Mouse (Mus musculus) midbrain, embryonic 12.5 days (tissue): Measurements from ENCODE around the gene Epha1. TPM values are rescaled to one million over a fixed set of nuclear protein-coding genes. Genes with fewer than 3 reads are reported as not detected.

Source experiments
- ATAC-seq: fragments of 200-750 bp; cut with Nextera tagmentation; 2 replicates; pipeline ENCODE4 v1.8.0; 2017; ENCODE audit warnings: low read depth, moderate TSS enrichment, moderate library complexity; ENCODE audit not compliant: low FRiP score
- H3K27ac ChIP-seq: fragments of 300-500 bp; sonication (generic); replicated peaks from 2 replicates; pipeline ENCODE4 v1.5.1; 2016; ENCODE audit warnings: mild to moderate bottlenecking
- H3K27me3 ChIP-seq: fragments of 300-500 bp; sonication (generic); 2 replicates; pipeline ENCODE4 v1.6.1; 2016; ENCODE audit warnings: mild to moderate bottlenecking
- H3K36me3 ChIP-seq: fragments of 300-500 bp; sonication (generic); 2 replicates; pipeline ENCODE4 v1.6.1; 2016
- H3K4me1 ChIP-seq: fragments of 300-500 bp; sonication (generic); 2 replicates; pipeline ENCODE4 v1.6.1; 2016
- H3K4me2 ChIP-seq: fragments of 300-500 bp; sonication (generic); replicated peaks from 2 replicates; pipeline ENCODE4 v1.6.1; 2016; ENCODE audit warnings: mild to moderate bottlenecking, moderate library complexity
- H3K4me3 ChIP-seq: fragments of 300-500 bp; sonication (generic); 2 replicates; pipeline ENCODE4 v1.5.1; 2016; ENCODE audit warnings: mild to moderate bottlenecking
- H3K9ac ChIP-seq: fragments of 300-500 bp; sonication (generic); replicated peaks from 2 replicates; pipeline ENCODE4 v1.6.1; 2016; ENCODE audit warnings: mild to moderate bottlenecking, moderate library complexity
- H3K9me3 ChIP-seq: fragments of 300-500 bp; sonication (generic); 2 replicates; pipeline ENCODE4 v1.6.1; 2016; ENCODE audit warnings: mild to moderate bottlenecking
- whole genome bisulfite sequencing: fragments of 180-500 bp; shearing (Covaris S2); methylation state at CpG from one replicate; pipeline ENCODE4 v1.1.7; 2016; 5-methylcytosine and 5-hydroxymethylcytosine counted together
- polyA plus RNA-seq: library from polyadenylated mRNA; unstranded; fragments of >200 nt; fragmentation: Nextera tagmentation; extraction: Ambion mirVana; gene quantifications from 2 replicates; pipeline ENCODE4 v1.2.1, GENCODE M21; 2016

Epha1 gene
- 0.81 and 1.3 TPM in 2 replicates for polyA plus RNA-seq

DNA sequence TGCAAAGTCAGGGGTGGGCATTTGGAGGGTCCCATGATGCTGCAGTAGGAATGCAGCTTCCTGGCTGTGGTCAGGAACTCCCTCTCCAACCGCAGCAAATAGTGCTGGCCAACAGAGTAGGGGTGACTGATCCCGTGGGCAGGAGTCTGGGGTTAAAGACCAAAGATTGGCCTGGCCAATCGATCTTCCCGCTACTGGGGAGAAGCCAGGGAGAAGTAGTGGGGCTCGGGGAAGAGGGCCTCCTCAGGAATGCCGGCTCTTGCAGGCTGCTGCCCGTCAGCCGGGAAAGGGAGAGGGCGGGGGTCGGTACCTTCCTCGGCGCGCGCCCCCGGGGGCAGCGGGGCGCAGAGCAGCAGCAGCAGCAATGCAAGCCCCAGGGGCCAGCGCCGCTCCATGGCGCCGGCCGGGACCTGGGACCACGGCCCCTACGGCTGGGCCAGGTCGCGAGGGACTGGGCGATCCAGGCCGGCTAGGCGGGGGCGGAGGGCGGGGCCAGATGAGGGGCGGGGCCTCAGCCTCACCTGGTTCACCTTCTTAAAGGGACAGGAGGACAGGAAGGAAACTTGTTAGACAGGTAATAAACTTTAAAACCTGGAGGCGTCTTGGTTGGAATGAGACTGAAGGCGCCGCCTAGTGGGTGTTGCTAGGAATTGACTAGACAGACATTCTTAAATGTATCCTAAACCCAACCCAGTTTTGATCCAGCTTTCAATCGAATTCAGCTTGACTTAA, at the start of gene Epha1:
TSS of gene Epha1 (minus strand) at position 453 of the 732 bp plus-strand sequence.
- Histone ChIP-seq H3K4me3 (peak within 1 kb of the TSS; percentile 52), H3K27me3 (peaks cover 53% of the 10 kb centered on the region), H3K36me3 (no peaks in the 10 kb centered on the region), H3K27ac (no peak within 1 kb of the TSS), H3K9me3 (no peaks in the 10 kb centered on the region), H3K4me2 (peak within 1 kb of the TSS; percentile 96), H3K9ac (peak within 1 kb of the TSS; percentile 56), H3K4me1 (peaks cover 21% of the 10 kb centered on the region)
- under 1% methylated on average over 36 of the region's 36 CpGs for WGBS
- peak; percentile 73 for ATAC-seq

DNA sequence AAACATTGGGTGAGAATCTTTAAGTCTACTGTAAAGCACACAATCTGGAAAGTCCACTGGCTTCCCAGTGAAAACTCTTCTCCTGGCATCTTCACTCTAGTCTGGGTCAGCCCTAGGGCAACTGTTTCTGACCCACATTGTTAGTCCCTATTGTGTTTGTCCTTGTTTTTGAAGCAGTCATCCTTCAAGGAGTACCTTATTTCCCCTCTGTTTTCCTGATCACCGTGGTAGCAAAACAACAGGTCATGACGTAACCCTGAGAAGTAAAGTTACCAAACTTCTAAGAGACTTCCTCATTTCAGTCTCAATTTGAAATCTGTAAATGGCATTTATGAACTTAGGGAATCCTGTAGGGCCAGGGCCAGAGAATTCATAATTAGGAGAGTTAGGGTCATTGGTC, 48.4 kb upstream of the Epha1 start:
- Histone ChIP-seq H3K9me3 (no peaks in the 10 kb centered on the region), H3K4me3 (no peak overlapping the region), H3K27ac (no peak overlapping the region), H3K9ac (no peak overlapping the region), H3K27me3 (no peaks in the 10 kb centered on the region), H3K4me2 (no peak overlapping the region), H3K4me1 (no peaks in the 10 kb centered on the region), H3K36me3 (no peaks in the 10 kb centered on the region)
- no peak for ATAC-seq
- 78% methylated on average over 2 of the region's 2 CpGs for WGBS

DNA sequence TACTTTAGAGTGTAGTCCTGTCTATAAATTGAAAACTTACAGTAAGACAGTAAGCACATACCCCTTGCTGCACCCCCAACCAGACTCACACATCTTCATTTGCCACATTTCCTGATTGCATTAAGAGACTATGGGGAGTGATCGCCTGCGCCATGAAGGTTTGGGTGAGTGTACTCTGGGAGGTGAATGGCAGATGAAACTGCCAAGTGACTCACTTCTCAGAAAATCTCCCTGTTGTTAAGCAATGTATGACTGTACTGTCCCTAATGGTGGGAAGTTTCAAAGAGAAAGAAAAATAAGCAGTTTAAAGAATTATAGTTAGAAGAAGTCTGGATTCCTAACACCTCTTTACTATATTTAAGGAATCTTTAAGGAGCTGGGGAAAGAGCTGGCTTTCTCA, 46.4 kb upstream of the Epha1 start:
- no peaks in the 10 kb centered on the region for H3K36me3 ChIP-seq
- H3K4me2 ChIP-seq = no peak overlapping the region
- H3K27me3 ChIP-seq = no peaks in the 10 kb centered on the region
- WGBS = 90% methylated on average over 2 of the region's 2 CpGs
- H3K4me1 ChIP-seq = no peaks in the 10 kb centered on the region
- no peak for ATAC-seq
- no peaks in the 10 kb centered on the region for H3K9me3 ChIP-seq
- H3K9ac ChIP-seq = no peak overlapping the region
- no peak overlapping the region for H3K27ac ChIP-seq
- H3K4me3 ChIP-seq = no peak overlapping the region

DNA sequence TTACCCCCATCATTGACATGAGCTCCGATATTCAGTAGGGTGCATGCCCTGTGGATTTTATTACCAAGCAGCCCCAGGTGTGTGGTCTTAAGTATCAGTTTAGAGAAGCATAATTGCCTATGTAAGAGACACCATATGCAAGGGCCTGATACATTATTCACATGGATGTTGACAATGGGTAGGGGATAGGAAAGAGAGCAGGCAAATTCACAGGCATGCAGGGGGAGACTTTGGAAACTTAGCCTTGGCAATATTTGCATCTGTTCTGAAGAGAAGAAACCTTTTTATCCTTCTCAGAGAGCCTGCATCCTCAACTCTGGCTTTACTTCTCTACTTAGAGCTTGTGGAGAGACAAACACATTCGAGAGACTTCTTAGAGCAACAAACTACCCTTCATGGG, 32.1 kb upstream of the Epha1 start, which contains the start of gene Tas2r135:
TSS of gene Tas2r135 (plus strand) at position 301 of the 400 bp plus-strand sequence.
- H3K4me3 ChIP-seq = no peak within 1 kb of the TSS
- 86% methylated on average over 2 of the region's 2 CpGs for WGBS
- no peaks in the 10 kb centered on the region for H3K36me3 ChIP-seq
- no peak within 1 kb of the TSS for H3K9ac ChIP-seq
- ATAC-seq = no peak
- H3K9me3 ChIP-seq = no peaks in the 10 kb centered on the region
- H3K4me1 ChIP-seq = no peaks in the 10 kb centered on the region
- H3K27me3 ChIP-seq = no peaks in the 10 kb centered on the region
- no peak within 1 kb of the TSS for H3K27ac ChIP-seq
- no peak within 1 kb of the TSS for H3K4me2 ChIP-seq

DNA sequence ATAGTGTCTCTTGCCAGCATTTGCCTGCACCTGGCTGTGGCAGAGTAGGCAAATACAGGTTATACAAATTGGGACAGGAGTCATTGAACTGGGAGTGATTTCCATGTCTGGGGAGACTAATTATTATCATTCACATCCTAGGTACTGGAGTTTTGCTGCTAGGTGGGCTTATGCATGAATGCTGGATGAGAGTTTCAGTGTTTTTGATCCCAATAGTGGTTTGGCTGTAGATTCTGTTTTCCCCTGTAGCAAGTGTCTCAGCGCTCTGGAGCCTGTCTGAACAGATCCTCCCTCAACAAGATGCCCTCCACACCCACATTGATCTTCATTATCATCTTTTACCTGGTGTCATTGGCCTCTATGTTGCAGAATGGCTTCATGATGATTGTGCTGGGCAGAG, 26.9 kb upstream of the Epha1 start, which contains the start of gene Tas2r143:
TSS of gene Tas2r143 (plus strand) at position 301 of the 400 bp plus-strand sequence.
- 79% methylated on average over 1 of the region's 1 CpGs for WGBS
- no peaks in the 10 kb centered on the region for H3K9me3 ChIP-seq
- H3K9ac ChIP-seq = no peak within 1 kb of the TSS
- H3K27ac ChIP-seq = no peak within 1 kb of the TSS
- H3K36me3 ChIP-seq = no peaks in the 10 kb centered on the region
- H3K4me2 ChIP-seq = no peak within 1 kb of the TSS
- no peak for ATAC-seq
- no peak within 1 kb of the TSS for H3K4me3 ChIP-seq
- H3K4me1 ChIP-seq = no peaks in the 10 kb centered on the region
- H3K27me3 ChIP-seq = no peaks in the 10 kb centered on the region

DNA sequence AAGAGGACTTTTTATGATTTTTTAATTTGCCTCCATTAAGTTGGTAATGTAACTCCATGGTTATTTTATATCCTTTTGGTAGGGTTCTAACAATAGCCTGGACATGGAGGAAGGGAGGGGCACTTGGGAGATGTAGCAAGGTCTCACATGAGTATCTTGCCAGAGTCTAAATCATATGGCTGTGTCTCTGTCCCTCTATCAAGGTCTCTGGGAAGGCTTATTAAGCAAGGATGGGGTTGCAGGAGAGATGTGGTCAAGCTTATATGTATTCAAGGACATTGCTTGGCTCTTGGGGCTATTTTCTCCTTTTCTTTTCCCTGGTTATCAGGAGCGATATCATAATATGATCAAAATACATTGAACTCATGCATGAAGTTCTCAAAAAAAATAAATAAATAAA, 25.9 kb upstream of the Epha1 start:
- ATAC-seq = no peak
- Histone ChIP-seq H3K36me3 (no peaks in the 10 kb centered on the region), H3K4me2 (no peak overlapping the region), H3K9me3 (no peaks in the 10 kb centered on the region), H3K9ac (no peak overlapping the region), H3K27me3 (no peaks in the 10 kb centered on the region), H3K4me1 (no peaks in the 10 kb centered on the region), H3K4me3 (no peak overlapping the region), H3K27ac (no peak overlapping the region)
- WGBS = 95% methylated on average over 1 of the region's 1 CpGs

DNA sequence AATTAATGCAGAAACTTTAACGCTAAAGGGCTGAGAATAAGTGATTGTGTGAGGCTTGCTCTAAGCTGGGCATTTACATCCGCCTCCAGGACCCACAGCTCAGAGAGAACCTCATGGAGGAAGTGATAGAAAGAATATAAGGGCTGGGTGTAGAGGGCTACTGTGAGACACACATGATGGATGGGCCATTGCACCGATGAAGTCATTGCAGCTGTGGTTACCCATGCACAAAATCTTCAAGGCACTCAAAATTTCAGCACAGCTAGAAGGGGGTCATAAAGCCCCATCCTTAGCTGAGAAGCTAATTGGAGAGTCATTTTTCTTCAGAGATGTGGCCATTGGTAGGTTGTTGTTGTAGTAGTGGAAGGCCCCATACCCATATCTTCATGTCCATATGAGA, 25.2 kb upstream of the Epha1 start:
- H3K27ac ChIP-seq = no peak overlapping the region
- no peaks in the 10 kb centered on the region for H3K36me3 ChIP-seq
- H3K4me3 ChIP-seq = no peak overlapping the region
- WGBS = 89% methylated on average over 3 of the region's 3 CpGs
- no peaks in the 10 kb centered on the region for H3K27me3 ChIP-seq
- H3K9ac ChIP-seq = no peak overlapping the region
- H3K9me3 ChIP-seq = no peaks in the 10 kb centered on the region
- no peaks in the 10 kb centered on the region for H3K4me1 ChIP-seq
- no peak overlapping the region for H3K4me2 ChIP-seq
- ATAC-seq = no peak

DNA sequence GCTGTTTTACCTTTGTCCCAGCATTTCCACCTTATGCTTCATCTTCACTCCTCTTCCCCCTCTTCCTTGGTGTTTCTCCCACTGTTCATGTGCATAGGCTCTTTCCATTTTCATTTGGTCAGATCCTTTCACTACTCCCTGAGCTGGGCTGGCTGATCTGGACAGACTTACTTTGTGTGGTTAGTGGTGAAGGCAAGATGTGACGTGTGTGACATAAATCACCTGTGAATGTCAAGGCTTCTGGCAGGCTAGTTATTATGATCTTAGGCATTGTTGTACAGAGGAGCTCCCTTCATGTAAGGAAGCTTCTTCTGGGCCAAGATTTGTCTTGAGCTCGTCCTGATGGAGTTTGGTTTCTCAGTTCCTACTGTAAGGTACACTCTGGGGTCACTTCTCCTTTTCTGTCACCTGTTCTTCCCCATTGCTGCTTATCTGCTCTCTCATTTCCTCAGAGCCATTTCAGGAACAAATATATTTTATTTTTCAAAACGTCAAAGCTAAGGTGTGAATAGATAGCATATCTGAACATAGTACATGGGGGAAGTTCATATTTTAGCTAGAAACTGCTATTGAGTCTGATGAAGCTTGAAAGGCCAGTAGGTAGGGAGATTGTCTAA, 24.1 kb upstream of the Epha1 start:
- Histone ChIP-seq H3K27ac (no peak overlapping the region), H3K36me3 (no peaks in the 10 kb centered on the region), H3K4me3 (no peak overlapping the region), H3K9ac (no peak overlapping the region), H3K9me3 (no peaks in the 10 kb centered on the region), H3K27me3 (no peaks in the 10 kb centered on the region), H3K4me2 (no peak overlapping the region), H3K4me1 (no peaks in the 10 kb centered on the region)
- 67% methylated on average over 3 of the region's 3 CpGs for WGBS
- ATAC-seq = no peak

DNA sequence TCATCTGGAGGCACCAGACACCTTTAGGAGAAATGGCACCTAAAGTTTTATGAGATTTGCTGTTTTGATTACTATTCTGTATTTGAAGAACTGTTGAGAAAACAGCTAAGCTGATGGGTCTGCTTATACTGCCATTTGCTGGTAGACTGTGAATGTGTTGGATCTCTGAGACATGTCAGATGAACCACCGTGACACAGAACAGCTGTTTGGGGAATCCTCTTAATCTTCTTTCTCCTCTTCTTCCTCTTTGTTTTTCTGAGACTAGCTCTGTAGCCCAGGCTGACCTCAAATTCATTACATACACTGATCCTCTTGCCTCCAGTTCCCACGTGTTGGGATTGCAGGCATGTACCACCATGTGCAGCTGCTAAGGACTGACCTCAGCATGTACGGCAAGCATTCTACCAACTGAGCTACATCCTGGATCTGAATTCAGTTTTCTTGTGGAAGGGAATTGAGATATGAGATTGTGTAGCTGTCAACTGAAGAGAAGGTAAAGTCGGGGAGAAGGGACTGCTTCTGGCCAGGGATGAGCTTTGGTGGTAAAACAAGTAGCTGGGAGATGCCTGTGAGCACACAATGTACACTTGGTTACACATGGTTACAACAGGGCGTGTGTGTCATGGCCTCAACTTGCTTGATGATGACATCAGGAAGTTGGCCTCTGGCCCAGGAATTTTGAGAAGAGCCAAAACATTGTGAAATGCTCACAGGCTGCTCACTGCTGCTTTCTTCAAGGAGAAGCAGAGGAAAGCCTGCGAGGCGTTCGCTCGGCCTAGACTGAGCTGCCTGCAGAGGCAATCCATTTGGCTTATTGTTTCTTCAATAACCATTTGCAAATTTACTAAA, 23.1 kb upstream of the Epha1 start:
- WGBS = 76% methylated on average over 9 of the region's 9 CpGs
- H3K4me3 ChIP-seq = no peak overlapping the region
- no peaks in the 10 kb centered on the region for H3K4me1 ChIP-seq
- no peak overlapping the region for H3K9ac ChIP-seq
- no peak overlapping the region for H3K27ac ChIP-seq
- no peaks in the 10 kb centered on the region for H3K9me3 ChIP-seq
- H3K36me3 ChIP-seq = no peaks in the 10 kb centered on the region
- H3K4me2 ChIP-seq = no peak overlapping the region
- H3K27me3 ChIP-seq = no peaks in the 10 kb centered on the region
- ATAC-seq = no peak

DNA sequence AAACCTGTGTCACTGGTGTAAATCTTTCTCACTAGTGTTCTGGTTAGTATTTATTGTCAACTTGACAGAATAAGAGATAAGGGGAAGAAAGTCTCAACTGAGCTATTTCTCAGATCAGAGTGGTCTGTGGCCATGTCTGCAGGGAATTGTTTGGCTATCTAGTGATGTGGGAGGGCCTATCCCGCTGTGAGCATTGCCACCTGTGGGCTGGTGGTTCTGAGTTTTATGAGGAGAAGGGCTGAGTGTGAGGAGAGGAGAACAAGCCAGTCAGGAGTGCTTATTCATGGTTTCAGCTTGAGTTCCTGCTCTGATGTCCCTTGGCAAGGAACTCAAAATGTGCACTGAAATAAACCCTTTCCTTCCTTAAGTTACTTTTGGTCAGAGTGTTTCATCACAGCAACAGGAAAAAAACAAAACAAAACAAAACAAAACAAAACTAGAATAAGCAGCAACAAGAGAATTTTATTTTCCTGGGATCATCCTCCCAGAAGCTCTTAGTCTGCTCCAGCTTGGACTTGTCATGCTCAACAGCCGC, 18.8 kb upstream of the Epha1 start:
- Histone ChIP-seq H3K9me3 (no peaks in the 10 kb centered on the region), H3K27me3 (no peaks in the 10 kb centered on the region), H3K9ac (no peak overlapping the region), H3K4me2 (no peak overlapping the region), H3K4me3 (no peak overlapping the region), H3K4me1 (no peaks in the 10 kb centered on the region), H3K27ac (no peak overlapping the region), H3K36me3 (no peaks in the 10 kb centered on the region)
- WGBS = 54% methylated on average over 2 of the region's 2 CpGs
- ATAC-seq = no peak

DNA sequence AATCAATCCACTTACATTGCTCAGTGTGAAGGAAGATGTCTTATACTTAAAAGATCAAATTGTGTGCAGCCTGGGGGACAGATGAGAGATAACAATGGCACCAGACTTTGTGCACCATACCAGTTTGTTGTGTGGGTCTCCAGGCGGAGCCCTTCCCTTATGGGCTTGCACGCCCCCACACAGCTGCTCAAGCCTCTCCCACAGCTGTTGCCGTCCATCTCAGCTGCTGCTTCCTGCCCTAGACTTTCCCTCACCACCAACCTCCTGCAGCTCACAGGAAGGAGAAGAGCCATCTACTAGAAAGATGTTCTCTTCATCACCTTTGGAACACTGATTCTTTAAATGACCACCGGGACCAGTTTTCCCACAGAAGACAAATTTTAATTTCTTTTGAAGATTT, 12.6 kb upstream of the Epha1 start:
- Histone ChIP-seq H3K27ac (no peak overlapping the region), H3K4me3 (no peak overlapping the region), H3K9ac (no peak overlapping the region), H3K9me3 (no peaks in the 10 kb centered on the region), H3K27me3 (0 out of 2 replicates have a peak, but pooled peaks cover 6% of the 10 kb centered on the region), H3K4me1 (0 out of 2 replicates have a peak, but pooled peaks cover 2% of the 10 kb centered on the region), H3K36me3 (no peaks in the 10 kb centered on the region), H3K4me2 (no peak overlapping the region)
- 88% methylated on average over 4 of the region's 4 CpGs for WGBS
- ATAC-seq = no peak
